Mouse (Mus musculus): ENCODE data around the gene Rassf1. TPM values are rescaled to one million over a fixed set of nuclear protein-coding genes. Genes with fewer than 3 reads are reported as not detected.
"Not testable (repeated sequence)": the region's sequence is repeated elsewhere in the genome, so short reads cannot be mapped to it uniquely, and the experiment has no call there.

Rassf1 gene
- total RNA-seq, 1 experiment = 41.4 TPM

GRCm38 (mm10) chr9:107571534-107572326, 20.4 kb downstream of the Rassf1 start:
- Histone ChIP-seq H3K27ac (ENCODE audit: insufficient read depth, low read depth, low read length, poor library complexity, severe bottlenecking) (no peak overlapping the region), H3K4me1 (ENCODE audit: control insufficient read depth in 2 of 2, insufficient read depth in 2 of 2, low read length in 2 of 2, poor library complexity in 1 of 2) (peaks cover 0 to 28% of the 10 kb centered on the region in 2 experiments; a peak in 3 of 4 replicates), H3K9ac (ENCODE audit: insufficient read depth, low read depth, low read length, poor library complexity, severe bottlenecking) (no peak overlapping the region), H3K36me3 (ENCODE audit: control insufficient read depth, insufficient read depth, low read length, poor library complexity, severe bottlenecking) (peaks cover 17% of the 10 kb centered on the region), H3K4me3 (ENCODE audit: insufficient read depth in 1 of 2, low read depth in 1 of 2, low read length in 2 of 2, poor library complexity in 1 of 2, severe bottlenecking in 1 of 2) (no peak overlapping the region), H3K9me3 (ENCODE audit: control insufficient read depth, insufficient read depth, low read depth, low read length) (no peaks in the 10 kb centered on the region)
- TF ChIP-seq MAFK (IDR thresholded peaks at IDR 0.05; ENCODE audit: insufficient read depth, low read depth, low read length) (no peak), HCFC1 (IDR thresholded peaks at IDR 0.05; ENCODE audit: borderline replicate concordance, insufficient read depth, low read length) (no peak), ZNF384 (IDR thresholded peaks at IDR 0.05; ENCODE audit: low read depth, low read length) (no peak), CHD2 (IDR thresholded peaks at IDR 0.05; ENCODE audit: low read depth, low read length) (no peak), ZC3H11A (IDR thresholded peaks at IDR 0.05; ENCODE audit: borderline replicate concordance, low read depth, low read length) (no peak)
- no peak for DNase-seq (ENCODE audit: low read depth, low spot score)
- in situ Hi-C loops (cut with MboI; ENCODE audit: low sequenced_read_pairs in 2 of 2, unreplicated experiment in 2 of 2) = no loop called here

- in situ Hi-C loops (cut with MboI; ENCODE audit: low sequenced_read_pairs in 2 of 2, unreplicated experiment in 2 of 2) = no loop called here
- H3K9me3 ChIP-seq (ENCODE audit: control insufficient read depth, insufficient read depth, low read depth, low read length) = no peaks in the 10 kb centered on the region
- H3K36me3 ChIP-seq (ENCODE audit: control insufficient read depth, insufficient read depth, low read length, poor library complexity, severe bottlenecking) = peaks cover 17% of the 10 kb centered on the region
- no peak overlapping the region for H3K27ac ChIP-seq (ENCODE audit: insufficient read depth, low read depth, low read length, poor library complexity, severe bottlenecking)
- no peak overlapping the region for H3K4me3 ChIP-seq (ENCODE audit: insufficient read depth in 1 of 2, low read depth in 1 of 2, low read length in 2 of 2, poor library complexity in 1 of 2, severe bottlenecking in 1 of 2)
- peaks cover 0 to 28% of the 10 kb centered on the region in 2 experiments; a peak in 3 of 4 replicates for H3K4me1 ChIP-seq (ENCODE audit: control insufficient read depth in 2 of 2, insufficient read depth in 2 of 2, low read length in 2 of 2, poor library complexity in 1 of 2)
- TF ChIP-seq CHD2 (IDR thresholded peaks at IDR 0.05; ENCODE audit: low read depth, low read length) (no peak), ZC3H11A (IDR thresholded peaks at IDR 0.05; ENCODE audit: borderline replicate concordance, low read depth, low read length) (no peak), MAFK (IDR thresholded peaks at IDR 0.05; ENCODE audit: insufficient read depth, low read depth, low read length) (no peak), ZNF384 (IDR thresholded peaks at IDR 0.05; ENCODE audit: low read depth, low read length) (no peak), HCFC1 (IDR thresholded peaks at IDR 0.05; ENCODE audit: borderline replicate concordance, insufficient read depth, low read length) (no peak)
- H3K9ac ChIP-seq (ENCODE audit: insufficient read depth, low read depth, low read length, poor library complexity, severe bottlenecking) = no peak overlapping the region
- no peak for DNase-seq (ENCODE audit: low read depth, low spot score)
Observed at GRCm38 (mm10) chr9:107572327-107572662, 20.9 kb downstream of the Rassf1 start.

- H3K9ac ChIP-seq (ENCODE audit: insufficient read depth, low read depth, low read length, poor library complexity, severe bottlenecking); H3K27ac ChIP-seq (ENCODE audit: insufficient read depth, low read depth, low read length, poor library complexity, severe bottlenecking); H3K4me3 ChIP-seq (ENCODE audit: insufficient read depth in 1 of 2, low read depth in 1 of 2, low read length in 2 of 2, poor library complexity in 1 of 2, severe bottlenecking in 1 of 2); in situ Hi-C loops (cut with MboI; ENCODE audit: low sequenced_read_pairs in 2 of 2, unreplicated experiment in 2 of 2); DNase-seq (ENCODE audit: low read depth, low spot score); H3K9me3 ChIP-seq (ENCODE audit: control insufficient read depth, insufficient read depth, low read depth, low read length): not testable (repeated sequence)
- TF ChIP-seq ZNF384 (IDR thresholded peaks at IDR 0.05; ENCODE audit: low read depth, low read length) = peak; percentile 38; the same call in 1 of the 2 replicates
- H3K36me3 ChIP-seq (ENCODE audit: control insufficient read depth, insufficient read depth, low read length, poor library complexity, severe bottlenecking) = peaks cover 17% of the 10 kb centered on the region
- H3K4me1 ChIP-seq (ENCODE audit: control insufficient read depth in 2 of 2, insufficient read depth in 2 of 2, low read length in 2 of 2, poor library complexity in 1 of 2) = peaks cover 0 to 26% of the 10 kb centered on the region in 2 experiments; a peak in 3 of 4 replicates
Observed at GRCm38 (mm10) chr9:107573774-107574173, 22.4 kb downstream of the Rassf1 start.

GRCm38 (mm10) chr9:107575579-107576356, 24.4 kb downstream of the Rassf1 start:
- no peak for TF ChIP-seq ZC3H11A (IDR thresholded peaks at IDR 0.05; ENCODE audit: borderline replicate concordance, low read depth, low read length)
- no peak for TF ChIP-seq ZNF384 (IDR thresholded peaks at IDR 0.05; ENCODE audit: low read depth, low read length)
- no peak for TF ChIP-seq MAFK (IDR thresholded peaks at IDR 0.05; ENCODE audit: insufficient read depth, low read depth, low read length)
- no peak for TF ChIP-seq HCFC1 (IDR thresholded peaks at IDR 0.05; ENCODE audit: borderline replicate concordance, insufficient read depth, low read length)
- no peak for TF ChIP-seq CHD2 (IDR thresholded peaks at IDR 0.05; ENCODE audit: low read depth, low read length)
- 0 out of 2 replicates have a peak overlapping the region, but pooled peaks have one; percentile 44 for H3K9ac ChIP-seq (ENCODE audit: insufficient read depth, low read depth, low read length, poor library complexity, severe bottlenecking)
- peak; percentile 92 for DNase-seq (ENCODE audit: low read depth, low spot score)
- H3K27ac ChIP-seq (ENCODE audit: insufficient read depth, low read depth, low read length, poor library complexity, severe bottlenecking) = peak overlapping the region; percentile 77
- H3K4me1 ChIP-seq (ENCODE audit: control insufficient read depth in 2 of 2, insufficient read depth in 2 of 2, low read length in 2 of 2, poor library complexity in 1 of 2) = peaks cover 0 to 18% of the 10 kb centered on the region in 2 experiments; a peak in 2 of 4 replicates
- H3K36me3 ChIP-seq (ENCODE audit: control insufficient read depth, insufficient read depth, low read length, poor library complexity, severe bottlenecking) = peaks cover 15% of the 10 kb centered on the region
- in situ Hi-C loops (cut with MboI; ENCODE audit: low sequenced_read_pairs in 2 of 2, unreplicated experiment in 2 of 2) = no loop called here
- H3K9me3 ChIP-seq (ENCODE audit: control insufficient read depth, insufficient read depth, low read depth, low read length) = no peaks in the 10 kb centered on the region
- no peak overlapping the region for H3K4me3 ChIP-seq (ENCODE audit: insufficient read depth in 1 of 2, low read depth in 1 of 2, low read length in 2 of 2, poor library complexity in 1 of 2, severe bottlenecking in 1 of 2)

Measured in ES-E14 (cell line).